In the genomic region with DNA sequence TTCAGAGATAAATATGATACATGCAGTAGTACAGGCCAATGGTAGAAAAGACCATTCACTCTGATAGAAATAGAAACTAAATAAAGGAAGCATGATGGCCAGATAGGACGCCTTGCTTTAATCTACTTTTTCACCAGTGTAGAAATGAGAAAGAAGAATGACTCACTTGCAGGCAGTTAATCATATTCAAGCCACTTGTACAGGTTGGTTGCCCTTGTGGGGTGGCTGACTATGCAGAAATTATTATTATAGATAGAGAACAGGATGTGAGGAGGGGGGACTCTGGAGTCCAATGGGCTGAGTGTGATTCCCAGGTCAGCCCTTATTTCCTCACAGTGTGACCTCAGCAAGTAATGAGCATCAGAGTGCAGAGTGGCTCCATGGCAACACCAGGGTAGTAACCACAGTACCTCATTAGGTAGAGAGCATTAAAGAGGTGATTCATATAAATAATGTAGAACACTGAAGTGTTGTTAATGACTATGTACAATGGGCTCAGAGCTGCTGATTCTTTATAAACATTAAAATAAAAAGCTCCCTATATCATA, we compare ENCODE assay signal across 18 mouse cellular contexts.
DNase-seq lines count a peak whose midpoint lies in the region; ATAC-seq and TF ChIP-seq lines count a peak whose summit lies in the region.
"Had no signal": no experiment of that assay in that cellular context is flagged by ENCODE, and none has a peak within 500 bp of the region (broad histone marks: within the 10 kb centered on the region; RNA-seq: fewer than 3 reads in every experiment).

No protein-coding gene starts in this region.

- ATAC-seq in forebrain, embryonic 14.5 days: 0 out of 2 replicates have a peak, but pooled peaks have one; percentile 29
- no peak for ATAC-seq in forebrain, embryonic 15.5 days (replicated peaks)
- ATAC-seq in Patski: peak; percentile 39
- peak; percentile 37; the same call in 1 of the 2 replicates for ATAC-seq in limb, embryonic 12.5 days (ENCODE audit: insufficient number of reproducible peaks, insufficient read depth, low FRiP score, low TSS enrichment, low read depth)
- ATAC-seq: liver, embryonic 12.5 days; midbrain, embryonic 15.5 days had no signal

- CTCF ChIA-PET in Patski (lab: Charles Lee): no interaction called here

- 67% methylated on average over 1 of the region's 1 CpGs for WGBS in forebrain, embryonic 14.5 days
- 68% methylated on average over 1 of the region's 1 CpGs for WGBS in forebrain, embryonic 15.5 days
- WGBS in limb, embryonic 12.5 days: 53% methylated on average over 1 of the region's 1 CpGs

- no peak overlapping the region for H3K4me2 ChIP-seq in forebrain, embryonic 14.5 days (ENCODE audit: low read length)
- H3K4me2 ChIP-seq in forebrain, embryonic 15.5 days (replicated peaks): no peak overlapping the region
- no peak overlapping the region for H3K4me2 ChIP-seq in limb, embryonic 12.5 days
- H3K4me2 ChIP-seq: heart, embryonic 15.5 days; liver, embryonic 12.5 days; lung, embryonic 15.5 days; midbrain, embryonic 15.5 days had no signal

- in situ Hi-C loops in Patski (cut with MboI; ENCODE audit: low pct_unique_long_range_greater_than_20kb): no loop called here

- H3K9me3 ChIP-seq in forebrain, embryonic 14.5 days (replicated peaks; ENCODE audit: control insufficient read depth, low read length): no peaks in the 10 kb centered on the region
- H3K9me3 ChIP-seq in forebrain, embryonic 15.5 days: no peaks in the 10 kb centered on the region
- no peaks in the 10 kb centered on the region for H3K9me3 ChIP-seq in limb, embryonic 12.5 days
- H3K9me3 ChIP-seq: heart, embryonic 15.5 days; liver, embryonic 12.5 days; lung, embryonic 15.5 days; midbrain, embryonic 15.5 days had no signal

- H3K27ac ChIP-seq in forebrain, embryonic 14.5 days (ENCODE audit: low read depth, low read length): no peak overlapping the region
- H3K27ac ChIP-seq in forebrain, embryonic 15.5 days (replicated peaks): no peak overlapping the region
- H3K27ac ChIP-seq in limb, embryonic 12.5 days: no peak overlapping the region
- H3K27ac ChIP-seq: heart, adult 2 months; heart, embryonic 15.5 days; liver, embryonic 12.5 days; lung, embryonic 15.5 days; midbrain, embryonic 15.5 days; stomach, postnatal 0 days had no signal

- H3K27me3 ChIP-seq in forebrain, embryonic 14.5 days (replicated peaks; ENCODE audit: control insufficient read depth, insufficient read depth, low read length): no peaks in the 10 kb centered on the region
- no peaks in the 10 kb centered on the region for H3K27me3 ChIP-seq in forebrain, embryonic 15.5 days
- H3K27me3 ChIP-seq in Patski: no peaks in the 10 kb centered on the region
- no peaks in the 10 kb centered on the region for H3K27me3 ChIP-seq in limb, embryonic 12.5 days
- H3K27me3 ChIP-seq: heart, embryonic 15.5 days; liver, embryonic 12.5 days; lung, embryonic 15.5 days; midbrain, embryonic 15.5 days had no signal

- no peak overlapping the region for H3K4me3 ChIP-seq in forebrain, embryonic 14.5 days (ENCODE audit: low read depth, low read length)
- H3K4me3 ChIP-seq in forebrain, embryonic 15.5 days: no peak overlapping the region
- no peak overlapping the region for H3K4me3 ChIP-seq in limb, embryonic 12.5 days (replicated peaks)
- H3K4me3 ChIP-seq: heart, adult 2 months; heart, embryonic 15.5 days; liver, embryonic 12.5 days; lung, embryonic 15.5 days; midbrain, embryonic 15.5 days had no signal

- DNase-seq in forebrain, embryonic 14.5 days (ENCODE audit: low spot score): no peak
- peak; percentile 20 for DNase-seq in 3T3-L1 (ENCODE audit: low read depth, low spot score)
- peak; percentile 9 for DNase-seq in Patski (ENCODE audit: low read depth, low spot score)
- no peak for DNase-seq in layer of hippocampus, adult 8-10 months (ENCODE audit: low spot score in 2 of 2)
- no peak for DNase-seq in kidney, adult 18-20 months
- DNase-seq in embryo, embryonic 9.5 days (ENCODE audit: extremely low spot score): no peak
- DNase-seq: cerebellum, adult 11 months; gastrocnemius, postnatal 10 days; heart, adult 2 months; kidney, adult 9 months; kidney, postnatal 36 days had no signal

- no peak overlapping the region for H3K9ac ChIP-seq in forebrain, embryonic 14.5 days (ENCODE audit: low read length)
- no peak overlapping the region for H3K9ac ChIP-seq in forebrain, embryonic 15.5 days (replicated peaks)
- no peak overlapping the region for H3K9ac ChIP-seq in limb, embryonic 12.5 days (replicated peaks)
- H3K9ac ChIP-seq: heart, embryonic 15.5 days; liver, embryonic 12.5 days; lung, embryonic 15.5 days; midbrain, embryonic 15.5 days had no signal

- no peak for TF ChIP-seq CTCF in Patski (IDR thresholded peaks at IDR 0.05)

- no peaks in the 10 kb centered on the region for H3K36me3 ChIP-seq in forebrain, embryonic 14.5 days (ENCODE audit: control insufficient read depth, insufficient read depth, low read length)
- no peaks in the 10 kb centered on the region for H3K36me3 ChIP-seq in forebrain, embryonic 15.5 days
- no peaks in the 10 kb centered on the region for H3K36me3 ChIP-seq in limb, embryonic 12.5 days
- H3K36me3 ChIP-seq: heart, embryonic 15.5 days; liver, embryonic 12.5 days; lung, embryonic 15.5 days; midbrain, embryonic 15.5 days had no signal

- POLR2A ChIA-PET in Patski (lab: Charles Lee): no interaction called here

- H3K4me1 ChIP-seq in forebrain, embryonic 14.5 days (ENCODE audit: control insufficient read depth, insufficient read depth, low read length): no peaks in the 10 kb centered on the region
- H3K4me1 ChIP-seq in forebrain, embryonic 15.5 days: no peaks in the 10 kb centered on the region
- no peaks in the 10 kb centered on the region for H3K4me1 ChIP-seq in limb, embryonic 12.5 days (replicated peaks)
- H3K4me1 ChIP-seq: heart, embryonic 15.5 days; liver, embryonic 12.5 days; lung, embryonic 15.5 days; midbrain, embryonic 15.5 days had no signal

Comparison
In these comparisons a context has a peak if more than half of its experiments do, and no peak if none do; other contexts are left out.
1. DNase-seq: peak in 3T3-L1 (single experiment) and Patski (single experiment); none in forebrain, embryonic 14.5 days (single experiment), layer of hippocampus, adult 8-10 months (0 of 2), kidney, adult 18-20 months (single experiment) and embryo, embryonic 9.5 days (single experiment).